Mouse (Mus musculus) lung, postnatal 0 days (tissue): ENCODE data around the gene Znrf2.

Experiments used
- CTCF ChIP-seq: IDR thresholded peaks from 2 replicates; pipeline ENCODE4 v1.5.1; 2016; ENCODE audit warnings: antibody characterized with exemption, mild to moderate bottlenecking
- EP300 ChIP-seq: IDR thresholded peaks from 2 replicates; pipeline ENCODE4 v1.6.1; 2016; ENCODE audit warnings: antibody characterized with exemption, mild to moderate bottlenecking, control low read depth

DNA sequence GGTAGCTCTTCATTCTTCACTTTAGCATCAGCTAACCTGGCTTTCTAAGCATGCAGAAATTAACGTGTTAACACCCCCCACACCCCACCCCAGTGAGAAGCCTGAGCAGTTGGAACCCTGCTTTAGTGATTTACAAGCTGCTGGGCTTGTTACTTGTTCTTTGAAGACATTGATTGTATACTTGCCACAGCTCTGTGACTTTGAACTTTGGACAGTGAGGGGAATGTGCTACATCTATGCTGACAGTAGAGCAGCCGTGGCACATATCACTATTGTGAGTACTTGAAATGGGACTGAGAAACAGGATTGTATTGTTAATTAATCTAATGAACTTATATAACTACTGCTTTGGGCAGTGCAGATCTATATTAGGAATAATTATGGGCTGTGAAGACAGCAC, 66.7 kb downstream of the Znrf2 start:
- TF ChIP-seq EP300 (no peak), CTCF (no peak)
